Mouse (Mus musculus): ENCODE results near the gene Akap4. TPM values are rescaled to one million over a fixed set of nuclear protein-coding genes. Genes with fewer than 3 reads are reported as not detected.

The Akap4 gene
- total RNA-seq (2014; rRNA removed) (not detected in 2 replicates), polyA plus RNA-seq (2012; rRNA removed) (not detected in 2 replicates)

DNA sequence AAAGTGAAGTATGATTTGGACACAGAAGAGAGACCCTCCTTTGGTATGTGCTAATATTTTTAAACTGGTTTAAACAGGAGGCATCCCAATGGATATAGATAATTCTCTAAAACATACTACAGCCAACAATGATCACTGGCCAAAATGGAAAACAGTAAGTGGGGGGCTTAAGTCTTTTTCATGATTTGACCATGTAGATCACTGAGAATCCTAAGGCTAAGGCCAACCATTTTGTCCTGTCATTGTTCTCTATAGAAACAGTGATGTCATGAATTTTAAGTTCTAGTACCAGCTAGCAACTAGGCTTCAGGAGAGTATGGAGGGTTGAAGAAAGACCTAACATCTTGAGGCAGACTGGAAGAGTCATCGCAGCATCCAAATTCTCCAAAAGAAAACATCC, at the start of gene Akap4:
Gene Akap4 (plus strand): TSS at position 301 of the 400 bp plus-strand sequence.
- WGBS, result 100% methylated on average over 1 of the region's 1 CpGs
- TF ChIP-seq POLR2A (IDR thresholded peaks at IDR 0.05; ENCODE audit: extremely low read depth, insufficient read depth, low read length) (no peak), CTCF (IDR thresholded peaks at IDR 0.05; ENCODE audit: low read depth, low read length) (no peak)
- DNase-seq (ENCODE audit: extremely low read depth, low read depth, low spot score), result no peak
- Histone ChIP-seq H3K36me3 (ENCODE audit: control insufficient read depth, insufficient read depth, low read length) (no peaks in the 10 kb centered on the region), H3K27me3 (ENCODE audit: control insufficient read depth, insufficient read depth, low read length) (no peaks in the 10 kb centered on the region), H3K4me3 (ENCODE audit: insufficient read depth, low read depth, low read length) (no peak within 1 kb of the TSS), H3K27ac (replicated peaks; ENCODE audit: insufficient read depth, low read depth, low read length) (no peak within 1 kb of the TSS), H3K9ac (ENCODE audit: low read depth, low read length) (no peak within 1 kb of the TSS), H3K79me2 (ENCODE audit: control insufficient read depth, insufficient read depth, low read length) (no peaks in the 10 kb centered on the region), H3K4me1 (ENCODE audit: control insufficient read depth, insufficient read depth, low read length) (no peaks in the 10 kb centered on the region)

DNA sequence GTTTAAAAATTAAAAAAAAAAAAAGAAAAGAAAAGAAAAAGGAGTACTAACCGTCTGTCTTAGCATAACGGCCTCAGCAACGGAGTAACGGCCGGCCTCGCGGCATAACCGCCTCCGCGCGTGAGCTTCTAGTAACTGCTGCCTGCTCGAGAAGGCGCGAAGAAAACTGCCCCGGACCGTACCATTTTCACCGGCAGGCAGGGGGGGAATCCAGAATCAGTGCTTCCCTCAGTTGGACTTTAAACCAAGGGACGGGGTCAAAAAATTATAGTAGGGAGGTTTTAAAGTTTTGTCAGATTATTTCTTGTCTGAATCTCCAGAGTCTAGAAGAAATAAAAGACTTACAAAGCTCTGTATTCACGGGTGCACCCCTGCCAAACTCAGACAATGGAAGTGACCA, 25.8 kb upstream of the Akap4 start, which contains the start of gene Ccnb3:
Gene Ccnb3 (minus strand): TSS at position 101 of the 400 bp plus-strand sequence.
- H3K27ac ChIP-seq (replicated peaks; ENCODE audit: insufficient read depth, low read depth, low read length), result no peak within 1 kb of the TSS
- no peaks in the 10 kb centered on the region for H3K27me3 ChIP-seq (ENCODE audit: control insufficient read depth, insufficient read depth, low read length)
- no peak within 1 kb of the TSS for H3K9ac ChIP-seq (ENCODE audit: low read depth, low read length)
- H3K79me2 ChIP-seq (ENCODE audit: control insufficient read depth, insufficient read depth, low read length), result no peaks in the 10 kb centered on the region
- H3K4me3 ChIP-seq (ENCODE audit: insufficient read depth, low read depth, low read length), result no peak within 1 kb of the TSS
- TF ChIP-seq CTCF (IDR thresholded peaks at IDR 0.05; ENCODE audit: low read depth, low read length) (no peak), POLR2A (IDR thresholded peaks at IDR 0.05; ENCODE audit: extremely low read depth, insufficient read depth, low read length) (no peak)
- WGBS, result 96% methylated on average over 19 of the region's 19 CpGs
- DNase-seq (ENCODE audit: extremely low read depth, low read depth, low spot score), result no peak
- H3K36me3 ChIP-seq (ENCODE audit: control insufficient read depth, insufficient read depth, low read length), result no peaks in the 10 kb centered on the region
- H3K4me1 ChIP-seq (ENCODE audit: control insufficient read depth, insufficient read depth, low read length), result no peaks in the 10 kb centered on the region

DNA sequence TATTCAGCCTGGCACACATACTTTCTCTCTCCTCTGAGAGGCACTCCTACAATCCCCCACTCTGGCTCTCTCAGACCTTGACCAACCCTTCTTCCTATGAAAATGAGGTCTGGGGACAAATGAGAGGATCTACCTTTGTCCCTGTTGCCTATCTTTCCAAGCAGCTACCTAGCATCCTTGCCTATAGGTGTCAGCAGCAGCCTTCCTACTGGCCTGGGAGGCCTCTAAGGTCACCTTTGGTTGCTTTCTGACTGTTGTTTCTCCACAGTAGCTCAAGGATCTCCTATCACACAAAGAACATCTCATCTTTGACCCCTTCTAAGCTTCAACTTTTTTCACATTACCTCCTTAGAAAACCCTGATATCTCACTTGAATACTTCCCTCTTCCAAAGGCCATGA, 10.3 kb upstream of the Akap4 start:
- Histone ChIP-seq H3K27ac (replicated peaks; ENCODE audit: insufficient read depth, low read depth, low read length) (no peak overlapping the region), H3K4me1 (ENCODE audit: control insufficient read depth, insufficient read depth, low read length) (no peaks in the 10 kb centered on the region), H3K36me3 (ENCODE audit: control insufficient read depth, insufficient read depth, low read length) (no peaks in the 10 kb centered on the region), H3K4me3 (ENCODE audit: insufficient read depth, low read depth, low read length) (no peak overlapping the region), H3K79me2 (ENCODE audit: control insufficient read depth, insufficient read depth, low read length) (no peaks in the 10 kb centered on the region), H3K9ac (ENCODE audit: low read depth, low read length) (no peak overlapping the region), H3K27me3 (ENCODE audit: control insufficient read depth, insufficient read depth, low read length) (no peaks in the 10 kb centered on the region)
- no peak for TF ChIP-seq POLR2A (IDR thresholded peaks at IDR 0.05; ENCODE audit: extremely low read depth, insufficient read depth, low read length)
- DNase-seq (ENCODE audit: extremely low read depth, low read depth, low spot score), result no peak

DNA sequence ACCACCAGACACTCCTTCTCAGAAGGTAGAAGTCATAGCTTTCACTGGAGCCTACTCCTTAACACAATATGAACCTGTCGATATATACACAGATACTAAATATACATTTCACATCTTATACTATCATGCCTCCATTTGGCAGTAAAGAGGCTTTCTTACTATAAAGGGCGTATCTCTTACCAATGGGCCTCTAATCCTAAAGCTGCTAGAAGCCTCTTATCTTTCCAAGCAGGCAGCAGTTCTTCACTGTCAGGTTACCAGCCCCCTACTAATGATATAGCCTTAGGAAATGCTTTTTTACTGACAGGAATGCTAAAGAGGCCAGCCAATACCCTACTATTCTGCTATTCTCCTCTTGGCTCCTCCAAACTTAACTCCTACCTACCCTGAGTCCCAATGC, 9.7 kb upstream of the Akap4 start:
- H3K4me3 ChIP-seq (ENCODE audit: insufficient read depth, low read depth, low read length), result no peak overlapping the region
- no peaks in the 10 kb centered on the region for H3K27me3 ChIP-seq (ENCODE audit: control insufficient read depth, insufficient read depth, low read length)
- DNase-seq (ENCODE audit: extremely low read depth, low read depth, low spot score), result no peak
- WGBS, result 98% methylated on average over 2 of the region's 2 CpGs
- TF ChIP-seq POLR2A (IDR thresholded peaks at IDR 0.05; ENCODE audit: extremely low read depth, insufficient read depth, low read length), result no peak
- no peak for TF ChIP-seq CTCF (IDR thresholded peaks at IDR 0.05; ENCODE audit: low read depth, low read length)
- H3K9ac ChIP-seq (ENCODE audit: low read depth, low read length), result no peak overlapping the region
- no peaks in the 10 kb centered on the region for H3K79me2 ChIP-seq (ENCODE audit: control insufficient read depth, insufficient read depth, low read length)
- no peaks in the 10 kb centered on the region for H3K36me3 ChIP-seq (ENCODE audit: control insufficient read depth, insufficient read depth, low read length)
- H3K27ac ChIP-seq (replicated peaks; ENCODE audit: insufficient read depth, low read depth, low read length), result no peak overlapping the region
- no peaks in the 10 kb centered on the region for H3K4me1 ChIP-seq (ENCODE audit: control insufficient read depth, insufficient read depth, low read length)

DNA sequence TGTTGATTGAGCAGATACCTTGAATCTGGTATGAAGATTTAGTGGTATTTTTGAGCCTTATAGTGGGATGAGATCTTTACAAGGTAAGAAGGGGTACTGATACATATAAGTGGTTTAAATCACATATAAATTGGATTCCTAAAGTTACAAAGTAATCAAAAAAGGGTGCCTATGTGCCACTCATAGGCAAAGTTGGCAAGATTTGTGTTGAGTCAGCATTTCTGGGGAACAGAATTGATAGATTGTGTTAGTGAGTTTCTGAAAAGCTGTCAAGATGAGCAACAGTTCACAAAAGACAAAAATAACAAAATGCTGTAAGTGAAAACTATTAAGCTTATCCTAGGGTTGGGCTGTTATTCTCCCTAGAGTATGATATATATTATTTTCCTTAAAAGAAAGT, 3.2 kb upstream of the Akap4 start:
- no peaks in the 10 kb centered on the region for H3K4me1 ChIP-seq (ENCODE audit: control insufficient read depth, insufficient read depth, low read length)
- no peaks in the 10 kb centered on the region for H3K27me3 ChIP-seq (ENCODE audit: control insufficient read depth, insufficient read depth, low read length)
- H3K9ac ChIP-seq (ENCODE audit: low read depth, low read length), result no peak overlapping the region
- H3K79me2 ChIP-seq (ENCODE audit: control insufficient read depth, insufficient read depth, low read length), result no peaks in the 10 kb centered on the region
- DNase-seq (ENCODE audit: extremely low read depth, low read depth, low spot score), result no peak
- H3K4me3 ChIP-seq (ENCODE audit: insufficient read depth, low read depth, low read length), result no peak overlapping the region
- no peaks in the 10 kb centered on the region for H3K36me3 ChIP-seq (ENCODE audit: control insufficient read depth, insufficient read depth, low read length)
- TF ChIP-seq CTCF (IDR thresholded peaks at IDR 0.05; ENCODE audit: low read depth, low read length), result no peak
- TF ChIP-seq POLR2A (IDR thresholded peaks at IDR 0.05; ENCODE audit: extremely low read depth, insufficient read depth, low read length), result no peak
- H3K27ac ChIP-seq (replicated peaks; ENCODE audit: insufficient read depth, low read depth, low read length), result no peak overlapping the region

DNA sequence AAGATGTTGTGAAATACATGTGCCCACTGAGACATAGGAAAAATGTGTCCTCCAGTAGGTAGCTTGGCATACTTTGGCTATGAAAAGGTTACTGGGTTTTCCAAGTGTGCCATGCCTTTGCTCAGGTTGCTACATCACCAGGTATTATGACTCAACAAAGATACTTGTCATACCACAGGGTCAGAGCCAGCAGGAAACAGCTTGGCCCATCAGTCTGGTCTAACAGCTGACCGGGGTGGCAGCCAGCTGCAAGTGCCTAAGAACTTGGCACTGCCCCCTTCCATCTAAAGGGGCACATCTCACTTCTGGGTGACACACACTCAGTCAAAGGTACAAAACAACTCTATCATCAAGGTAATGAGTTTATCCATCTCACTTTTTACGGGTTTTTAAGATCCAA, 683 bp downstream of the Akap4 start:
- Histone ChIP-seq H3K27me3 (ENCODE audit: control insufficient read depth, insufficient read depth, low read length) (no peaks in the 10 kb centered on the region), H3K27ac (replicated peaks; ENCODE audit: insufficient read depth, low read depth, low read length) (no peak overlapping the region), H3K4me1 (ENCODE audit: control insufficient read depth, insufficient read depth, low read length) (no peaks in the 10 kb centered on the region), H3K36me3 (ENCODE audit: control insufficient read depth, insufficient read depth, low read length) (no peaks in the 10 kb centered on the region), H3K4me3 (ENCODE audit: insufficient read depth, low read depth, low read length) (no peak overlapping the region), H3K79me2 (ENCODE audit: control insufficient read depth, insufficient read depth, low read length) (no peaks in the 10 kb centered on the region), H3K9ac (ENCODE audit: low read depth, low read length) (no peak overlapping the region)
- TF ChIP-seq POLR2A (IDR thresholded peaks at IDR 0.05; ENCODE audit: extremely low read depth, insufficient read depth, low read length) (no peak), CTCF (IDR thresholded peaks at IDR 0.05; ENCODE audit: low read depth, low read length) (no peak)
- WGBS, result 69% methylated on average over 2 of the region's 2 CpGs
- DNase-seq (ENCODE audit: extremely low read depth, low read depth, low spot score), result no peak
